Mouse (Mus musculus): Measurements from ENCODE around the gene Mest. TPM values are rescaled to one million over a fixed set of nuclear protein-coding genes. Genes with fewer than 3 reads are reported as not detected.

Gene Mest
- polyA plus RNA-seq, 1 experiment, result 15.1 TPM

GRCm38 (mm10) chr6:30734988-30735727 lies 11.8 kb downstream of the Mest start:
- Histone ChIP-seq H3K27ac (ENCODE audit: insufficient read depth, low read depth, low read length) (no peak overlapping the region), H3K36me3 (ENCODE audit: control insufficient read depth, insufficient read depth, low read length) (no peaks in the 10 kb centered on the region), H3K4me1 (ENCODE audit: control insufficient read depth, insufficient read depth, insufficient read length, low read length) (no peaks in the 10 kb centered on the region; the same call in 1 of the 2 replicates), H3K27me3 (ENCODE audit: control insufficient read depth, insufficient read depth, low read length) (peaks cover 29% of the 10 kb centered on the region), H3K4me3 (ENCODE audit: low read depth, low read length) (no peak overlapping the region)
- TF ChIP-seq CTCF (IDR thresholded peaks at IDR 0.05; ENCODE audit: extremely low read depth, insufficient read length, insufficient replicate concordance, low read depth, low read length) (no peak), POLR2A (IDR thresholded peaks at IDR 0.05; ENCODE audit: low read depth, low read length) (no peak)
- WGBS, result 62% methylated on average over 22 of the region's 22 CpGs

- Histone ChIP-seq H3K4me3 (ENCODE audit: low read depth, low read length) (0 out of 2 replicates have a peak overlapping the region, but pooled peaks have one; percentile 3), H3K4me1 (ENCODE audit: control insufficient read depth, insufficient read depth, insufficient read length, low read length) (no peaks in the 10 kb centered on the region; the same call in 1 of the 2 replicates), H3K27ac (ENCODE audit: insufficient read depth, low read depth, low read length) (no peak overlapping the region), H3K36me3 (ENCODE audit: control insufficient read depth, insufficient read depth, low read length) (no peaks in the 10 kb centered on the region), H3K27me3 (ENCODE audit: control insufficient read depth, insufficient read depth, low read length) (peaks cover 29% of the 10 kb centered on the region)
- WGBS, result 57% methylated on average over 15 of the region's 15 CpGs
- TF ChIP-seq POLR2A (IDR thresholded peaks at IDR 0.05; ENCODE audit: low read depth, low read length), result no peak
- no peak for TF ChIP-seq CTCF (IDR thresholded peaks at IDR 0.05; ENCODE audit: extremely low read depth, insufficient read length, insufficient replicate concordance, low read depth, low read length)
These were observed 12.5 kb downstream of the Mest start for GRCm38 (mm10) chr6:30735728-30736371.

GRCm38 (mm10) chr6:30736372-30736762 lies 13.0 kb downstream of the Mest start:
- TF ChIP-seq CTCF (IDR thresholded peaks at IDR 0.05; ENCODE audit: extremely low read depth, insufficient read length, insufficient replicate concordance, low read depth, low read length), result no peak
- TF ChIP-seq POLR2A (IDR thresholded peaks at IDR 0.05; ENCODE audit: low read depth, low read length), result no peak
- H3K36me3 ChIP-seq (ENCODE audit: control insufficient read depth, insufficient read depth, low read length), result no peaks in the 10 kb centered on the region
- peaks cover 29% of the 10 kb centered on the region for H3K27me3 ChIP-seq (ENCODE audit: control insufficient read depth, insufficient read depth, low read length)
- no peak overlapping the region for H3K4me3 ChIP-seq (ENCODE audit: low read depth, low read length)
- no peak overlapping the region for H3K27ac ChIP-seq (ENCODE audit: insufficient read depth, low read depth, low read length)
- WGBS, result 52% methylated on average over 13 of the region's 13 CpGs
- no peaks in the 10 kb centered on the region; the same call in 1 of the 2 replicates for H3K4me1 ChIP-seq (ENCODE audit: control insufficient read depth, insufficient read depth, insufficient read length, low read length)

GRCm38 (mm10) chr6:30736864-30737547 lies 13.7 kb downstream of the Mest start:
- Histone ChIP-seq H3K27ac (ENCODE audit: insufficient read depth, low read depth, low read length) (no peak overlapping the region), H3K36me3 (ENCODE audit: control insufficient read depth, insufficient read depth, low read length) (no peaks in the 10 kb centered on the region), H3K27me3 (ENCODE audit: control insufficient read depth, insufficient read depth, low read length) (peaks cover 29% of the 10 kb centered on the region), H3K4me1 (ENCODE audit: control insufficient read depth, insufficient read depth, insufficient read length, low read length) (no peaks in the 10 kb centered on the region; the same call in 1 of the 2 replicates), H3K4me3 (ENCODE audit: low read depth, low read length) (peak overlapping the region; percentile 53; the same call in 1 of the 2 replicates)
- 43% methylated on average over 29 of the region's 29 CpGs for WGBS
- TF ChIP-seq POLR2A (IDR thresholded peaks at IDR 0.05; ENCODE audit: low read depth, low read length) (no peak), CTCF (IDR thresholded peaks at IDR 0.05; ENCODE audit: extremely low read depth, insufficient read length, insufficient replicate concordance, low read depth, low read length) (0 out of 2 replicates have a peak, but pooled peaks have one; percentile 18)

GRCm38 (mm10) chr6:30737548-30738463 lies 14.5 kb downstream of the Mest start:
- TF ChIP-seq CTCF (IDR thresholded peaks at IDR 0.05; ENCODE audit: extremely low read depth, insufficient read length, insufficient replicate concordance, low read depth, low read length) (no peak), POLR2A (IDR thresholded peaks at IDR 0.05; ENCODE audit: low read depth, low read length) (peak; percentile 48)
- Histone ChIP-seq H3K4me1 (ENCODE audit: control insufficient read depth, insufficient read depth, insufficient read length, low read length) (no peaks in the 10 kb centered on the region; the same call in 1 of the 2 replicates), H3K27me3 (ENCODE audit: control insufficient read depth, insufficient read depth, low read length) (peaks cover 29% of the 10 kb centered on the region), H3K4me3 (ENCODE audit: low read depth, low read length) (peak overlapping the region; percentile 53), H3K27ac (ENCODE audit: insufficient read depth, low read depth, low read length) (no peak overlapping the region), H3K36me3 (ENCODE audit: control insufficient read depth, insufficient read depth, low read length) (no peaks in the 10 kb centered on the region)
- WGBS, result 54% methylated on average over 66 of the region's 66 CpGs

GRCm38 (mm10) chr6:30738464-30739006 lies 15.2 kb downstream of the Mest start:
- H3K36me3 ChIP-seq (ENCODE audit: control insufficient read depth, insufficient read depth, low read length), result 0 out of 2 replicates have a peak, but pooled peaks cover 3% of the 10 kb centered on the region
- peak overlapping the region; percentile 53 for H3K4me3 ChIP-seq (ENCODE audit: low read depth, low read length)
- no peak overlapping the region for H3K27ac ChIP-seq (ENCODE audit: insufficient read depth, low read depth, low read length)
- WGBS, result 48% methylated on average over 20 of the region's 20 CpGs
- no peaks in the 10 kb centered on the region; the same call in 1 of the 2 replicates for H3K4me1 ChIP-seq (ENCODE audit: control insufficient read depth, insufficient read depth, insufficient read length, low read length)
- TF ChIP-seq CTCF (IDR thresholded peaks at IDR 0.05; ENCODE audit: extremely low read depth, insufficient read length, insufficient replicate concordance, low read depth, low read length) (no peak), POLR2A (IDR thresholded peaks at IDR 0.05; ENCODE audit: low read depth, low read length) (no peak)
- H3K27me3 ChIP-seq (ENCODE audit: control insufficient read depth, insufficient read depth, low read length), result peaks cover 29% of the 10 kb centered on the region
